Mouse (Mus musculus): ENCODE measurements around the gene Pla1a.

DNA sequence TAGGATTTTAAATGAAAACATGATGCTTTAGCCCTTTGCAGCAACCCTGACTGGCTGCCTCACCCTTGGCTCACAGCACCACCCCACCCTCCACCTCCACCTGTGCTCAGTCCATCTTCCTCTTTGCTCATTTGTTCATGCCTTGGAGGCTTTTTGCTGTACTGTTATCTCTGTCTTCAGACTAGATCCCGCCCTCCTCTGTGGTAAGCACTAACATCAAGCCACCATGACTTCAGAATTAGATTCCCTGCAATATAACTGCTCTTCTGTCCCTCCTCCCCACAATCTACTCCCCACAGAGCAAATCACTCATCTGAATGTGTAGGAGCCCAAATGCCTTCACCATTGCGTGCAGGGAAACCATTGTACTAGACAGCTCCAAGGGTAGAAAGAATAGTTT lies 49.3 kb downstream of the Pla1a start:
- TF ChIP-seq CTCF (IDR thresholded peaks at IDR 0.05) (no peak), EP300 (IDR thresholded peaks at IDR 0.05) (no peak)

Measured in lung, postnatal 0 days (tissue).